ENCODE assay signal across 9 mouse cellular contexts in the genomic region with DNA sequence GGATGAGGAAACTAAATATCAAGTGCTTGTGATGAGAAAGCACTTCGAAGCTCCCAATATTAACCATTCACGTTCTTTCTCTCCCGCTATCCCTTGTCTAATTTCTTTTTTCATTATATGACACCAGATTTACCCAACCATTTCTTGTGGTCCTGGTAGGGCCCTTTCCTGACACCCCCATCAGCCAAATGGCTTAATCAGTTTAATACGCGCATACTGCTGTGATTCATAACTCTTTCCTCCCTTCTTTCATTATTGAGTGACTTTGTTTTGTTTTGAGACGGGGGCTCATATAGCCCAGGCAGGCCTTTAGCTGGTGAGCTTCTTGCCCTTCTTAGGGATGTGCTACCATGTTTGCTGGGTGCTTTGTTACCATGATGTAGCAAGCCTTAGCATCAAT. TPM values are rescaled to one million over a fixed set of nuclear protein-coding genes. Genes with fewer than 3 reads are reported as not detected.
DNase-seq lines count a peak whose midpoint lies in the region; ATAC-seq and TF ChIP-seq lines count a peak whose summit lies in the region.
"Had no signal": no experiment of that assay in that cellular context is flagged by ENCODE, and none has a peak within 500 bp of the region (broad histone marks: within the 10 kb centered on the region; RNA-seq: fewer than 3 reads in every experiment).

No protein-coding gene starts in this region.

- ATAC-seq in lung, embryonic 14.5 days (ENCODE audit: insufficient read depth): no peak
- no peak for ATAC-seq in limb, embryonic 11.5 days (ENCODE audit: insufficient number of reproducible peaks, low FRiP score, low TSS enrichment, low read depth)

- H3K9me3 ChIP-seq in lung, embryonic 14.5 days (ENCODE audit: low read depth, low read length): no peaks in the 10 kb centered on the region
- H3K9me3 ChIP-seq in forebrain, embryonic 10.5 days: no peaks in the 10 kb centered on the region
- H3K9me3 ChIP-seq in limb, embryonic 11.5 days (ENCODE audit: control insufficient read depth, low read length): no peaks in the 10 kb centered on the region

- H3K4me1 ChIP-seq in lung, embryonic 14.5 days (ENCODE audit: insufficient read depth): 0 out of 2 replicates have a peak, but pooled peaks cover 2% of the 10 kb centered on the region
- peaks cover 21% of the 10 kb centered on the region for H3K4me1 ChIP-seq in forebrain, embryonic 10.5 days
- 0 out of 2 replicates have a peak, but pooled peaks cover 3% of the 10 kb centered on the region for H3K4me1 ChIP-seq in limb, embryonic 11.5 days (ENCODE audit: control insufficient read depth, insufficient read depth, low read length)
- H3K4me1 ChIP-seq in olfactory bulb, adult 2 months (ENCODE audit: control insufficient read depth, insufficient read depth, low read length): no peaks in the 10 kb centered on the region

- TF ChIP-seq POLR2A in olfactory bulb, adult 2 months (IDR thresholded peaks at IDR 0.05; ENCODE audit: insufficient read depth, low read depth, low read length): no peak

- WGBS in lung, embryonic 14.5 days: 24% methylated on average over 6 of the region's 6 CpGs
- 38% methylated on average over 6 of the region's 6 CpGs for WGBS in forebrain, embryonic 10.5 days
- 31% methylated on average over 6 of the region's 6 CpGs for WGBS in limb, embryonic 11.5 days
- WGBS in olfactory bulb, adult 2 months: 28% methylated on average over 6 of the region's 6 CpGs

- no peak for DNase-seq in lung, embryonic 14.5 days
- no peak for DNase-seq in lung, postnatal 14 days
- DNase-seq in forebrain, embryonic 10.5 days (ENCODE audit: extremely low spot score, low spot score): no peak
- DNase-seq in limb, embryonic 11.5 days (ENCODE audit: low spot score): no peak
- no peak for DNase-seq in left cerebral cortex, postnatal 25 days (ENCODE audit: low spot score in 2 of 2)
- no peak for DNase-seq in layer of hippocampus, adult 9-10 months (ENCODE audit: low spot score)
- no peak for DNase-seq in cerebellum, postnatal 25 days

- H3K27ac ChIP-seq in lung, embryonic 14.5 days (ENCODE audit: low read depth): peak overlapping the region; percentile 98
- H3K27ac ChIP-seq in forebrain, embryonic 10.5 days: peak overlapping the region; percentile 98
- H3K27ac ChIP-seq in limb, embryonic 11.5 days (replicated peaks; ENCODE audit: low read depth, low read length): peak overlapping the region; percentile 72; the same call in 1 of the 2 replicates
- peak overlapping the region; percentile 98 for H3K27ac ChIP-seq in olfactory bulb, adult 2 months (ENCODE audit: insufficient read depth, low read depth, low read length)

- H3K4me3 ChIP-seq in lung, embryonic 14.5 days (ENCODE audit: low read depth, low read length): peak overlapping the region; percentile 65
- H3K4me3 ChIP-seq in forebrain, embryonic 10.5 days: peak overlapping the region; percentile 76
- peak overlapping the region; percentile 52 for H3K4me3 ChIP-seq in limb, embryonic 11.5 days (ENCODE audit: low read depth, low read length)
- peak overlapping the region; percentile 97; the same call in 1 of the 2 replicates for H3K4me3 ChIP-seq in olfactory bulb, adult 2 months (ENCODE audit: insufficient read depth, low read depth, low read length)

- peak overlapping the region; percentile 79 for H3K9ac ChIP-seq in lung, embryonic 14.5 days
- H3K9ac ChIP-seq in limb, embryonic 11.5 days (ENCODE audit: low read length): peak overlapping the region; percentile 71

- peak overlapping the region; percentile 64 for H3K4me2 ChIP-seq in lung, embryonic 14.5 days
- peak overlapping the region; percentile 56 for H3K4me2 ChIP-seq in limb, embryonic 11.5 days (ENCODE audit: low read depth, severe bottlenecking)

- H3K27me3 ChIP-seq in lung, embryonic 14.5 days (ENCODE audit: insufficient read depth, low read length): no peaks in the 10 kb centered on the region
- H3K27me3 ChIP-seq in forebrain, embryonic 10.5 days (ENCODE audit: poor library complexity, severe bottlenecking): no peaks in the 10 kb centered on the region
- no peaks in the 10 kb centered on the region for H3K27me3 ChIP-seq in limb, embryonic 11.5 days (ENCODE audit: control insufficient read depth, insufficient read depth, low read length)

- H3K36me3 ChIP-seq in lung, embryonic 14.5 days (ENCODE audit: insufficient read depth): peaks cover 29% of the 10 kb centered on the region
- peaks cover 33% of the 10 kb centered on the region for H3K36me3 ChIP-seq in forebrain, embryonic 10.5 days (replicated peaks)
- no peaks in the 10 kb centered on the region for H3K36me3 ChIP-seq in limb, embryonic 11.5 days (ENCODE audit: control insufficient read depth, insufficient read depth, low read length)

- no peak for TF ChIP-seq CTCF in lung, embryonic 14.5 days (IDR thresholded peaks at IDR 0.05; ENCODE audit: low read depth)
- no peak for TF ChIP-seq CTCF in olfactory bulb, adult 2 months (IDR thresholded peaks at IDR 0.05; ENCODE audit: insufficient read depth, low read depth, low read length)

- intact Hi-C loops in left cerebral cortex, postnatal 25 days (cut with DNase I): loop anchor here (1.0 kb wide), 1 partner anchor 10 kb away; a partner anchor contains a TSS

RNA-seq across cellular contexts. Expression of a gene that starts 0.4 kb away (rescaled TPM):
- 32.7 and 34.7 TPM in 2 replicates for polyA plus RNA-seq in lung, embryonic 14.5 days (2014; fragmentation: Nextera tagmentation; extraction: Ambion mirVana)
- polyA plus RNA-seq in forebrain, embryonic 10.5 days (2016; fragmentation: Nextera tagmentation; extraction: Ambion mirVana): 25.9 and 27.7 TPM in 2 replicates
- polyA plus RNA-seq in limb, embryonic 11.5 days (2014; fragmentation: Nextera tagmentation; extraction: Ambion mirVana): 25.3 and 26.2 TPM in 2 replicates
- polyA plus RNA-seq in olfactory bulb, adult 2 months (2012; ENCODE audit: insufficient read depth, insufficient read length, low replicate concordance, missing spikeins): not detected in 2 replicates
- 10 to 100 TPM; 69.7 to 70.1 TPM for total RNA-seq in left cerebral cortex, postnatal 25 days (2021)

RNA-seq across cellular contexts. Expression of a gene that starts 9.3 kb away (rescaled TPM):
- polyA plus RNA-seq in lung, embryonic 14.5 days (2014; fragmentation: Nextera tagmentation; extraction: Ambion mirVana): 28.4 and 29.8 TPM in 2 replicates
- 21.8 and 22.6 TPM in 2 replicates for polyA plus RNA-seq in forebrain, embryonic 10.5 days (2016; fragmentation: Nextera tagmentation; extraction: Ambion mirVana)
- polyA plus RNA-seq in limb, embryonic 11.5 days (2014; fragmentation: Nextera tagmentation; extraction: Ambion mirVana): 32.8 and 36.1 TPM in 2 replicates
- polyA plus RNA-seq in olfactory bulb, adult 2 months (2012; ENCODE audit: insufficient read depth, insufficient read length, low replicate concordance, missing spikeins): not detected in 2 replicates
- total RNA-seq in left cerebral cortex, postnatal 25 days (2021): 10 to 100 TPM; 39.5 to 51.3 TPM

RNA-seq across cellular contexts. Expression of a gene that starts 36.6 kb away (rescaled TPM):
- polyA plus RNA-seq in lung, embryonic 14.5 days (2014; fragmentation: Nextera tagmentation; extraction: Ambion mirVana): not detected in 2 replicates
- polyA plus RNA-seq in forebrain, embryonic 10.5 days (2016; fragmentation: Nextera tagmentation; extraction: Ambion mirVana): not detected in 2 replicates
- polyA plus RNA-seq in limb, embryonic 11.5 days (2014; fragmentation: Nextera tagmentation; extraction: Ambion mirVana): not detected in 2 replicates
- polyA plus RNA-seq in olfactory bulb, adult 2 months (2012; ENCODE audit: insufficient read depth, insufficient read length, low replicate concordance, missing spikeins): not detected in 2 replicates
- under 1 TPM in 1 of 2 experiments, not detected in 1; 0.83 TPM for total RNA-seq in left cerebral cortex, postnatal 25 days (2021)

RNA-seq across cellular contexts. Expression of a gene that starts 51.2 kb away (rescaled TPM):
- polyA plus RNA-seq in lung, embryonic 14.5 days (2014; fragmentation: Nextera tagmentation; extraction: Ambion mirVana): not detected in 2 replicates
- polyA plus RNA-seq in forebrain, embryonic 10.5 days (2016; fragmentation: Nextera tagmentation; extraction: Ambion mirVana): not detected in 2 replicates
- polyA plus RNA-seq in limb, embryonic 11.5 days (2014; fragmentation: Nextera tagmentation; extraction: Ambion mirVana): not detected in 2 replicates
- polyA plus RNA-seq in olfactory bulb, adult 2 months (2012; ENCODE audit: insufficient read depth, insufficient read length, low replicate concordance, missing spikeins): not detected in 2 replicates
- not detected for total RNA-seq in left cerebral cortex, postnatal 25 days (2021)
- total RNA-seq: adrenal gland, postnatal 14 days had no signal
